Mouse (Mus musculus) 3T3-L1 (cell line): ENCODE results near the gene Tjp1.

Source experiments
- DNase-seq: peaks from one replicate; pipeline ENCODE4 v3.0.0-alpha.2; 2015; ENCODE audit warnings: low read depth, low spot score

Gene Tjp1

GRCm38 (mm10) chr7:65388243-65389013, 139.2 kb downstream of the Tjp1 start:
- DNase-seq, result no peak

GRCm38 (mm10) chr7:65387560-65388175, 139.9 kb downstream of the Tjp1 start:
- DNase-seq, result no peak

GRCm38 (mm10) chr7:65384775-65385174, 142.8 kb downstream of the Tjp1 start:
- DNase-seq, result no peak

GRCm38 (mm10) chr7:65382515-65383283, 144.9 kb downstream of the Tjp1 start:
- peak; percentile 19 for DNase-seq

- DNase-seq, result no peak
These were observed 145.7 kb downstream of the Tjp1 start for GRCm38 (mm10) chr7:65381896-65382295.

GRCm38 (mm10) chr7:65380716-65381115, 146.9 kb downstream of the Tjp1 start:
- DNase-seq, result no peak

- no peak for DNase-seq
These were observed 148.6 kb downstream of the Tjp1 start for GRCm38 (mm10) chr7:65378818-65379565.

- DNase-seq, result no peak
These were observed 150.1 kb downstream of the Tjp1 start for GRCm38 (mm10) chr7:65377521-65377920.

GRCm38 (mm10) chr7:65375621-65376020, 152.0 kb downstream of the Tjp1 start:
- DNase-seq, result no peak

GRCm38 (mm10) chr7:65375176-65375575, 152.4 kb downstream of the Tjp1 start:
- DNase-seq, result no peak

- DNase-seq, result no peak
These were observed 154.2 kb downstream of the Tjp1 start for GRCm38 (mm10) chr7:65373336-65373735.

- DNase-seq, result no peak
These were observed 155.8 kb downstream of the Tjp1 start for GRCm38 (mm10) chr7:65371765-65372164.

GRCm38 (mm10) chr7:65370787-65371616, 156.6 kb downstream of the Tjp1 start:
- peak; percentile 74 for DNase-seq

- DNase-seq, result peak; percentile 33
These were observed 157.2 kb downstream of the Tjp1 start for GRCm38 (mm10) chr7:65370381-65370786.

- DNase-seq, result no peak
These were observed 158.5 kb downstream of the Tjp1 start for GRCm38 (mm10) chr7:65369101-65369500.

GRCm38 (mm10) chr7:65367386-65368245, 160.0 kb downstream of the Tjp1 start:
- no peak for DNase-seq

GRCm38 (mm10) chr7:65366153-65366552, 161.4 kb downstream of the Tjp1 start:
- peak; percentile 29 for DNase-seq

GRCm38 (mm10) chr7:65365560-65365959, 162.0 kb downstream of the Tjp1 start:
- DNase-seq, result no peak

- DNase-seq, result no peak
These were observed 167.3 kb downstream of the Tjp1 start for GRCm38 (mm10) chr7:65360278-65360677.

GRCm38 (mm10) chr7:65359774-65360173, 167.8 kb downstream of the Tjp1 start:
- no peak for DNase-seq
